Mouse (Mus musculus): ENCODE results near the gene Coa5. TPM values are rescaled to one million over a fixed set of nuclear protein-coding genes. Genes with fewer than 3 reads are reported as not detected.

Coa5 gene
- polyA plus RNA-seq, 1 experiment from 2014 or later: 73.9 TPM

- Histone ChIP-seq H3K4me1 (ENCODE audit: control insufficient read depth, insufficient read depth, low read length) (no peaks in the 10 kb centered on the region), H3K9me3 (ENCODE audit: control insufficient read depth, low read length) (no peaks in the 10 kb centered on the region), H3K27ac (replicated peaks; ENCODE audit: low read depth, low read length) (no peak overlapping the region), H3K4me3 (replicated peaks; ENCODE audit: low read depth, low read length) (no peak overlapping the region), H3K27me3 (ENCODE audit: control insufficient read depth, insufficient read depth, low read length) (no peaks in the 10 kb centered on the region), H3K36me3 (ENCODE audit: control insufficient read depth, insufficient read depth, low read length) (peaks cover 81% of the 10 kb centered on the region), H3K4me2 (ENCODE audit: low read length) (no peak overlapping the region), H3K9ac (replicated peaks; ENCODE audit: low read length) (no peak overlapping the region)
- no peak for DNase-seq
- ATAC-seq (ENCODE audit: low FRiP score, low TSS enrichment): no peak
- 73% methylated on average over 5 of the region's 5 CpGs for WGBS
Measured at GRCm38 (mm10) chr1:37393174-37393573, 36.7 kb downstream of the Coa5 start.

GRCm38 (mm10) chr1:37386448-37386971 is 43.4 kb downstream of the Coa5 start:
- H3K9me3 ChIP-seq (ENCODE audit: control insufficient read depth, low read length): no peaks in the 10 kb centered on the region
- no peaks in the 10 kb centered on the region for H3K4me1 ChIP-seq (ENCODE audit: control insufficient read depth, insufficient read depth, low read length)
- no peak overlapping the region for H3K27ac ChIP-seq (replicated peaks; ENCODE audit: low read depth, low read length)
- DNase-seq: no peak
- H3K36me3 ChIP-seq (ENCODE audit: control insufficient read depth, insufficient read depth, low read length): peaks cover 55% of the 10 kb centered on the region
- H3K4me2 ChIP-seq (ENCODE audit: low read length): no peak overlapping the region
- no peak for ATAC-seq (ENCODE audit: low FRiP score, low TSS enrichment)
- 86% methylated on average over 7 of the region's 7 CpGs for WGBS
- no peaks in the 10 kb centered on the region for H3K27me3 ChIP-seq (ENCODE audit: control insufficient read depth, insufficient read depth, low read length)
- H3K4me3 ChIP-seq (replicated peaks; ENCODE audit: low read depth, low read length): no peak overlapping the region
- H3K9ac ChIP-seq (replicated peaks; ENCODE audit: low read length): no peak overlapping the region

GRCm38 (mm10) chr1:37384304-37384703 is 45.6 kb downstream of the Coa5 start:
- H3K4me1 ChIP-seq (ENCODE audit: control insufficient read depth, insufficient read depth, low read length): no peaks in the 10 kb centered on the region
- H3K36me3 ChIP-seq (ENCODE audit: control insufficient read depth, insufficient read depth, low read length): peaks cover 53% of the 10 kb centered on the region
- DNase-seq (no peak), ATAC-seq (ENCODE audit: low FRiP score, low TSS enrichment) (no peak)
- H3K27me3 ChIP-seq (ENCODE audit: control insufficient read depth, insufficient read depth, low read length): no peaks in the 10 kb centered on the region
- no peak overlapping the region for H3K27ac ChIP-seq (replicated peaks; ENCODE audit: low read depth, low read length)
- H3K9me3 ChIP-seq (ENCODE audit: control insufficient read depth, low read length): no peaks in the 10 kb centered on the region
- no peak overlapping the region for H3K4me3 ChIP-seq (replicated peaks; ENCODE audit: low read depth, low read length)
- WGBS: 80% methylated on average over 3 of the region's 3 CpGs
- H3K9ac ChIP-seq (replicated peaks; ENCODE audit: low read length): no peak overlapping the region
- no peak overlapping the region for H3K4me2 ChIP-seq (ENCODE audit: low read length)

- ATAC-seq (ENCODE audit: low FRiP score, low TSS enrichment) (no peak), DNase-seq (no peak)
- no peak overlapping the region for H3K9ac ChIP-seq (replicated peaks; ENCODE audit: low read length)
- H3K27ac ChIP-seq (replicated peaks; ENCODE audit: low read depth, low read length): no peak overlapping the region
- H3K36me3 ChIP-seq (ENCODE audit: control insufficient read depth, insufficient read depth, low read length): peaks cover 63% of the 10 kb centered on the region
- H3K4me2 ChIP-seq (ENCODE audit: low read length): no peak overlapping the region
- no peak overlapping the region for H3K4me3 ChIP-seq (replicated peaks; ENCODE audit: low read depth, low read length)
- no peaks in the 10 kb centered on the region for H3K9me3 ChIP-seq (ENCODE audit: control insufficient read depth, low read length)
- 96% methylated on average over 5 of the region's 5 CpGs for WGBS
- no peaks in the 10 kb centered on the region for H3K4me1 ChIP-seq (ENCODE audit: control insufficient read depth, insufficient read depth, low read length)
- no peaks in the 10 kb centered on the region for H3K27me3 ChIP-seq (ENCODE audit: control insufficient read depth, insufficient read depth, low read length)
Measured at GRCm38 (mm10) chr1:37380913-37381312, 49.0 kb downstream of the Coa5 start.

GRCm38 (mm10) chr1:37379536-37379935 is 50.4 kb downstream of the Coa5 start:
- Histone ChIP-seq H3K9ac (replicated peaks; ENCODE audit: low read length) (no peak overlapping the region), H3K36me3 (ENCODE audit: control insufficient read depth, insufficient read depth, low read length) (peaks cover 66% of the 10 kb centered on the region), H3K4me3 (replicated peaks; ENCODE audit: low read depth, low read length) (no peak overlapping the region), H3K27ac (replicated peaks; ENCODE audit: low read depth, low read length) (no peak overlapping the region), H3K4me2 (ENCODE audit: low read length) (no peak overlapping the region), H3K9me3 (ENCODE audit: control insufficient read depth, low read length) (no peaks in the 10 kb centered on the region), H3K4me1 (ENCODE audit: control insufficient read depth, insufficient read depth, low read length) (no peaks in the 10 kb centered on the region), H3K27me3 (ENCODE audit: control insufficient read depth, insufficient read depth, low read length) (no peaks in the 10 kb centered on the region)
- no peak for DNase-seq
- 85% methylated on average over 4 of the region's 4 CpGs for WGBS
- ATAC-seq (ENCODE audit: low FRiP score, low TSS enrichment): no peak

- H3K36me3 ChIP-seq (ENCODE audit: control insufficient read depth, insufficient read depth, low read length): peaks cover 62% of the 10 kb centered on the region
- H3K27me3 ChIP-seq (ENCODE audit: control insufficient read depth, insufficient read depth, low read length): no peaks in the 10 kb centered on the region
- H3K9me3 ChIP-seq (ENCODE audit: control insufficient read depth, low read length): no peaks in the 10 kb centered on the region
- no peaks in the 10 kb centered on the region for H3K4me1 ChIP-seq (ENCODE audit: control insufficient read depth, insufficient read depth, low read length)
- no peak overlapping the region for H3K4me2 ChIP-seq (ENCODE audit: low read length)
- WGBS: 98% methylated on average over 5 of the region's 5 CpGs
- no peak for DNase-seq
- H3K4me3 ChIP-seq (replicated peaks; ENCODE audit: low read depth, low read length): no peak overlapping the region
- H3K27ac ChIP-seq (replicated peaks; ENCODE audit: low read depth, low read length): no peak overlapping the region
- ATAC-seq (ENCODE audit: low FRiP score, low TSS enrichment): no peak
- no peak overlapping the region for H3K9ac ChIP-seq (replicated peaks; ENCODE audit: low read length)
Measured at GRCm38 (mm10) chr1:37378095-37378494, 51.8 kb downstream of the Coa5 start.

GRCm38 (mm10) chr1:37376751-37377150 is 53.2 kb downstream of the Coa5 start:
- WGBS: 83% methylated on average over 2 of the region's 2 CpGs
- no peaks in the 10 kb centered on the region for H3K27me3 ChIP-seq (ENCODE audit: control insufficient read depth, insufficient read depth, low read length)
- ATAC-seq (ENCODE audit: low FRiP score, low TSS enrichment) (no peak), DNase-seq (no peak)
- no peaks in the 10 kb centered on the region for H3K4me1 ChIP-seq (ENCODE audit: control insufficient read depth, insufficient read depth, low read length)
- no peak overlapping the region for H3K4me2 ChIP-seq (ENCODE audit: low read length)
- no peak overlapping the region for H3K9ac ChIP-seq (replicated peaks; ENCODE audit: low read length)
- H3K9me3 ChIP-seq (ENCODE audit: control insufficient read depth, low read length): no peaks in the 10 kb centered on the region
- no peak overlapping the region for H3K4me3 ChIP-seq (replicated peaks; ENCODE audit: low read depth, low read length)
- no peak overlapping the region for H3K27ac ChIP-seq (replicated peaks; ENCODE audit: low read depth, low read length)
- peaks cover 65% of the 10 kb centered on the region for H3K36me3 ChIP-seq (ENCODE audit: control insufficient read depth, insufficient read depth, low read length)

GRCm38 (mm10) chr1:37376177-37376576 is 53.7 kb downstream of the Coa5 start:
- H3K9ac ChIP-seq (replicated peaks; ENCODE audit: low read length): no peak overlapping the region
- H3K27me3 ChIP-seq (ENCODE audit: control insufficient read depth, insufficient read depth, low read length): no peaks in the 10 kb centered on the region
- H3K9me3 ChIP-seq (ENCODE audit: control insufficient read depth, low read length): no peaks in the 10 kb centered on the region
- H3K36me3 ChIP-seq (ENCODE audit: control insufficient read depth, insufficient read depth, low read length): peaks cover 70% of the 10 kb centered on the region
- no peak overlapping the region for H3K4me2 ChIP-seq (ENCODE audit: low read length)
- DNase-seq (no peak), ATAC-seq (ENCODE audit: low FRiP score, low TSS enrichment) (no peak)
- no peaks in the 10 kb centered on the region for H3K4me1 ChIP-seq (ENCODE audit: control insufficient read depth, insufficient read depth, low read length)
- H3K27ac ChIP-seq (replicated peaks; ENCODE audit: low read depth, low read length): no peak overlapping the region
- no peak overlapping the region for H3K4me3 ChIP-seq (replicated peaks; ENCODE audit: low read depth, low read length)
- WGBS: 92% methylated on average over 8 of the region's 8 CpGs

- H3K27me3 ChIP-seq (ENCODE audit: control insufficient read depth, insufficient read depth, low read length): no peaks in the 10 kb centered on the region
- H3K4me1 ChIP-seq (ENCODE audit: control insufficient read depth, insufficient read depth, low read length): no peaks in the 10 kb centered on the region
- H3K9ac ChIP-seq (replicated peaks; ENCODE audit: low read length): no peak overlapping the region
- DNase-seq (no peak), ATAC-seq (ENCODE audit: low FRiP score, low TSS enrichment) (no peak)
- H3K4me2 ChIP-seq (ENCODE audit: low read length): no peak overlapping the region
- H3K9me3 ChIP-seq (ENCODE audit: control insufficient read depth, low read length): no peaks in the 10 kb centered on the region
- peaks cover 69% of the 10 kb centered on the region for H3K36me3 ChIP-seq (ENCODE audit: control insufficient read depth, insufficient read depth, low read length)
- WGBS: 93% methylated on average over 7 of the region's 7 CpGs
- no peak overlapping the region for H3K4me3 ChIP-seq (replicated peaks; ENCODE audit: low read depth, low read length)
- H3K27ac ChIP-seq (replicated peaks; ENCODE audit: low read depth, low read length): no peak overlapping the region
Measured at GRCm38 (mm10) chr1:37368768-37369385, 61.0 kb downstream of the Coa5 start.
